Mouse (Mus musculus) C2C12 (cell line): ENCODE results near the gene Cyp46a1.
A peak's percentile ranks its signal among the peaks of the same experiment; 100 is the strongest.

ENCODE experiments used
- CTCF ChIP-seq: IDR thresholded peaks from one replicate; pipeline ENCODE4 v1.5.1; 2011; ENCODE audit not compliant: control insufficient read depth, insufficient read depth, insufficient read length
- USF1 ChIP-seq: IDR thresholded peaks from one replicate; pipeline ENCODE4 v1.6.1; 2011; ENCODE audit warnings: low read depth, mild to moderate bottlenecking, control low read depth, moderate library complexity

GRCm38 (mm10) chr12:108363796-108364195 is 29.6 kb downstream of the Cyp46a1 start:
- TF ChIP-seq CTCF (peak; percentile 78), USF1 (no peak)
